Mouse (Mus musculus): ENCODE measurements at regions not wholly inside any gene's neighbourhood (a gene's known extent, or its start where the extent isn't known, plus 50 kb on each side); places are given as distances from the start of the nearest gene placed in this dataset.

- 41% methylated on average over 5 of the region's 5 CpGs for WGBS
- peak overlapping the region; percentile 50 for H3K4me2 ChIP-seq (replicated peaks)
- ATAC-seq (ENCODE audit: insufficient number of reproducible peaks, insufficient read depth, low FRiP score, low TSS enrichment) = no peak
- H3K9ac ChIP-seq = no peak overlapping the region
- H3K27ac ChIP-seq = no peak overlapping the region
- H3K4me3 ChIP-seq = no peak overlapping the region
- peaks cover 43% of the 10 kb centered on the region for H3K27me3 ChIP-seq
- no peaks in the 10 kb centered on the region for H3K9me3 ChIP-seq
- H3K36me3 ChIP-seq = no peaks in the 10 kb centered on the region
- peaks cover 21% of the 10 kb centered on the region for H3K4me1 ChIP-seq
Measured at GRCm38 (mm10) chr6:100437980-100438379, 150.7 kb upstream of the Rybp start.

GRCm38 (mm10) chr6:100436507-100436906 is 149.2 kb upstream of the Rybp start:
- Histone ChIP-seq H3K4me3 (no peak overlapping the region), H3K9ac (no peak overlapping the region), H3K27ac (no peak overlapping the region), H3K4me2 (replicated peaks) (no peak overlapping the region), H3K27me3 (peaks cover 54% of the 10 kb centered on the region), H3K36me3 (no peaks in the 10 kb centered on the region), H3K9me3 (no peaks in the 10 kb centered on the region), H3K4me1 (peaks cover 33% of the 10 kb centered on the region)
- 60% methylated on average over 2 of the region's 2 CpGs for WGBS
- no peak for ATAC-seq (ENCODE audit: insufficient number of reproducible peaks, insufficient read depth, low FRiP score, low TSS enrichment)

DNA sequence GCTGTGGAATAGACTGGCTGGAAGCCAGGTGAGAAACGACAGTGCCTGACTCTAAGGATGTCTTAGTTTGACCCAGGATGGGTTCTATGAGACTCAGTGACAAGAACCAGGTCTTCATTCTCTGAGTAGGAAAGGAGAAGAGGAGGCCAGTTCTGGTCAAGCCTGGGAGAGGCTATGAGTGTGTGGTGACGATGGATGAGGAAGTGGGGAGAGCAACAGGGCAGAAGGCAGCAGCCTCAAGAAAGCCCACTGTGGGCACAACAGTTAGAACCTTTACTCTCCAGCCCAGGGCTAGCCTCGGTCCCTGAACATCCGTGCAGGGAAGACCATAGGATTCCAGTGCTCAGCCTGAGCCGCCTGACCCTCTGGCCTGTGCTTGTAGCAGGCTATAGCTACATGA is 147.9 kb upstream of the Rybp start:
- no peak overlapping the region for H3K9ac ChIP-seq
- H3K4me3 ChIP-seq = no peak overlapping the region
- peaks cover 51% of the 10 kb centered on the region for H3K27me3 ChIP-seq
- no peak overlapping the region for H3K4me2 ChIP-seq (replicated peaks)
- H3K4me1 ChIP-seq = peaks cover 33% of the 10 kb centered on the region
- no peaks in the 10 kb centered on the region for H3K9me3 ChIP-seq
- no peak for ATAC-seq (ENCODE audit: insufficient number of reproducible peaks, insufficient read depth, low FRiP score, low TSS enrichment)
- H3K27ac ChIP-seq = no peak overlapping the region
- no peaks in the 10 kb centered on the region for H3K36me3 ChIP-seq
- 60% methylated on average over 5 of the region's 5 CpGs for WGBS

DNA sequence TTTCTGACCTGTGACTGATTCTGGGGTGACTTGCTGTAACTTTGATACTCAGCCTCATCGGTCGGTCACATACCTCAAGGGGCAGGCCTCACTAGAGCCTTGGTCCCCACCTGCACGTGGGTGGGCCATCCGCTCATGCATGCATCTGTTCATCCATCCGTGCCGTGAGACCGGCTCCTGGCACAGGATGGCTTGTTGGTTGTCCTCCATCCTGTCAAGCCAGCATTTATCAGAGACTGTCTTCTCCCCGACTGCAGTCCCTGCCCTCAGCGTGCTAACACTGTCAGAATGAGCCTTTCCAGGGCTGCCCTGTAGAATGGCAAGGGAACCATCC is 146.2 kb upstream of the Rybp start:
- no peak overlapping the region for H3K4me2 ChIP-seq (replicated peaks)
- H3K4me1 ChIP-seq = peaks cover 25% of the 10 kb centered on the region
- H3K9ac ChIP-seq = no peak overlapping the region
- 43% methylated on average over 9 of the region's 9 CpGs for WGBS
- H3K36me3 ChIP-seq = no peaks in the 10 kb centered on the region
- H3K4me3 ChIP-seq = no peak overlapping the region
- H3K9me3 ChIP-seq = no peaks in the 10 kb centered on the region
- no peak for ATAC-seq (ENCODE audit: insufficient number of reproducible peaks, insufficient read depth, low FRiP score, low TSS enrichment)
- no peak overlapping the region for H3K27ac ChIP-seq
- peaks cover 45% of the 10 kb centered on the region for H3K27me3 ChIP-seq

DNA sequence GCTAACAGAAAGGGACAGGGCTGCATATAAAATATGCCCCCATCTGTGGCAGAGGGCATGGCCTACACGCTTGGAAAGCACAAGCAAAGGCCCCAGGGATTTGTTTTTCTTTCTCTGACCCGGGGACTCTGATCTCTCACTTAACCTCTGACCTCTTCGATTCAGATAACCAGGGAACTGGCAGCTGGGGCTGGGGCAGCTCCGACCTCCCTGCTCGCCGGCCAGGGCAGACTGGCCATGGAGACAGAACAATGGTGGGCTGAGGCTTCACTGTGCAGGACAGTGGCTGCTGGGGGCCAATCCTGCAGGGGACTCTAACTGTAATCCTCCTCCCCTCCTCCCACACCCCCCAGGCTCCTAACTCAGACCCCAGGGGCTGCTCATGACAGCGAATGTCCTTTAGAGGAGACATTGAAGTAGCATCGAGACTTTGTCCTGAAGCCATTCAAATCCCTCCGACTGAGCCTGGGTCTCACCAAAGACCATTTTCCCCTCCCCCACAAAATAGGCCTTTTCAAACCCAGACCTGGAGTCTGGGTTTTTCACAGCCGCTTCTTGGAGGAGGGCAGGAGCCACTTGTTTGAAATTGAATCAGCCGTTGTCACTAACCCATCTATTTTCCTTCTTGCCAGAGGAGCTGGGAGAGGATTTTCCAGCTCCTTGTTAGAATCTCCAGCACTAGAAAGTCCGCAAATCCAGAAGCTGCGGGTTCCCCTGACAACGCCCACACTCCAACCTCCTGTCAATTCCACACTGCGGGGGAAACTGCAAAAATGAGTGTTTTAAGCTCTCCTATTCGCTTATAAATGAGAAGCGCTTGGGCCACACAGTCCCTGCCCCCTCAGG is 145.6 kb upstream of the Rybp start:
- Histone ChIP-seq H3K36me3 (no peaks in the 10 kb centered on the region), H3K9ac (no peak overlapping the region), H3K9me3 (no peaks in the 10 kb centered on the region), H3K4me3 (no peak overlapping the region), H3K27me3 (peaks cover 45% of the 10 kb centered on the region), H3K27ac (no peak overlapping the region), H3K4me2 (replicated peaks) (no peak overlapping the region), H3K4me1 (peaks cover 19% of the 10 kb centered on the region)
- peak; percentile 78 for ATAC-seq (ENCODE audit: insufficient number of reproducible peaks, insufficient read depth, low FRiP score, low TSS enrichment)
- WGBS = 12% methylated on average over 17 of the region's 17 CpGs

GRCm38 (mm10) chr6:100430286-100430685 is 143.0 kb upstream of the Rybp start:
- Histone ChIP-seq H3K9me3 (no peaks in the 10 kb centered on the region), H3K36me3 (no peaks in the 10 kb centered on the region), H3K4me2 (replicated peaks) (no peak overlapping the region), H3K27ac (no peak overlapping the region), H3K9ac (no peak overlapping the region), H3K4me3 (no peak overlapping the region), H3K27me3 (peaks cover 31% of the 10 kb centered on the region; the same call in 1 of the 2 replicates), H3K4me1 (peaks cover 18% of the 10 kb centered on the region)
- no peak for ATAC-seq (ENCODE audit: insufficient number of reproducible peaks, insufficient read depth, low FRiP score, low TSS enrichment)
- WGBS = 84% methylated on average over 4 of the region's 4 CpGs

GRCm38 (mm10) chr6:100429511-100429910 is 142.2 kb upstream of the Rybp start:
- Histone ChIP-seq H3K36me3 (no peaks in the 10 kb centered on the region), H3K9ac (no peak overlapping the region), H3K4me1 (peaks cover 18% of the 10 kb centered on the region), H3K9me3 (no peaks in the 10 kb centered on the region), H3K27me3 (peaks cover 24% of the 10 kb centered on the region; the same call in 1 of the 2 replicates), H3K27ac (no peak overlapping the region), H3K4me2 (replicated peaks) (no peak overlapping the region), H3K4me3 (no peak overlapping the region)
- 82% methylated on average over 6 of the region's 6 CpGs for WGBS
- ATAC-seq (ENCODE audit: insufficient number of reproducible peaks, insufficient read depth, low FRiP score, low TSS enrichment) = no peak

- no peak overlapping the region for H3K4me2 ChIP-seq (replicated peaks)
- no peak overlapping the region for H3K27ac ChIP-seq
- no peak for ATAC-seq (ENCODE audit: insufficient number of reproducible peaks, insufficient read depth, low FRiP score, low TSS enrichment)
- H3K9me3 ChIP-seq = no peaks in the 10 kb centered on the region
- WGBS = 66% methylated on average over 6 of the region's 6 CpGs
- peaks cover 18% of the 10 kb centered on the region for H3K4me1 ChIP-seq
- H3K9ac ChIP-seq = no peak overlapping the region
- no peak overlapping the region for H3K4me3 ChIP-seq
- H3K36me3 ChIP-seq = no peaks in the 10 kb centered on the region
- H3K27me3 ChIP-seq = peaks cover 22% of the 10 kb centered on the region; the same call in 1 of the 2 replicates
Measured at GRCm38 (mm10) chr6:100428759-100429158, 141.5 kb upstream of the Rybp start.

DNA sequence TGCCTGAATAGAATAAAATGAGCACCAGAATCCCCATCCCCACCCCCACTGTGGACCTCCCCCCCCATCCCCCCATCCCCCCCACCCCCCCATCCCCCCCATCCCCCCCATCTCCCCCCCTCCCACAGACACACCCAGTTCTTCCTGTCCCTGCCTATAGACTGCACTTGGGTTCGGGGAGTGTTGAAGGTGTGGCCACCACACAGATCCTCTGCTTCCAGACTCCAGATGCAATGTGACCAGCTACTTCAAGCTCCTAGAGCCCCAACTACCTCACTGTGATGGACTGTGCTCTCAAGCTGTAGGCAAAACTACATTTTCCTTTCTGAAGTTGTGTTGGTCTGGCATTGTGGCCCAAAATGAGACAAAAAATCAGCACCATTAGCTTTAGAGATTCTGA is 138.3 kb upstream of the Rybp start:
- ATAC-seq (ENCODE audit: insufficient number of reproducible peaks, insufficient read depth, low FRiP score, low TSS enrichment) = no peak
- H3K9me3 ChIP-seq = no peaks in the 10 kb centered on the region
- H3K4me3 ChIP-seq = no peak overlapping the region
- H3K36me3 ChIP-seq = no peaks in the 10 kb centered on the region
- peaks cover 7% of the 10 kb centered on the region; the same call in 1 of the 2 replicates for H3K27me3 ChIP-seq
- 29% methylated on average over 1 of the region's 1 CpGs for WGBS
- H3K9ac ChIP-seq = no peak overlapping the region
- H3K4me2 ChIP-seq (replicated peaks) = no peak overlapping the region
- peaks cover 20% of the 10 kb centered on the region for H3K4me1 ChIP-seq
- H3K27ac ChIP-seq = no peak overlapping the region

- no peaks in the 10 kb centered on the region for H3K36me3 ChIP-seq
- no peak for ATAC-seq (ENCODE audit: insufficient number of reproducible peaks, insufficient read depth, low FRiP score, low TSS enrichment)
- no peak overlapping the region for H3K4me2 ChIP-seq (replicated peaks)
- H3K4me1 ChIP-seq = peaks cover 21% of the 10 kb centered on the region
- no peak overlapping the region for H3K4me3 ChIP-seq
- H3K27ac ChIP-seq = no peak overlapping the region
- 41% methylated on average over 12 of the region's 12 CpGs for WGBS
- peaks cover 5% of the 10 kb centered on the region; the same call in 1 of the 2 replicates for H3K27me3 ChIP-seq
- no peaks in the 10 kb centered on the region for H3K9me3 ChIP-seq
- no peak overlapping the region for H3K9ac ChIP-seq
Measured at GRCm38 (mm10) chr6:100424788-100425403, 137.6 kb upstream of the Rybp start.

DNA sequence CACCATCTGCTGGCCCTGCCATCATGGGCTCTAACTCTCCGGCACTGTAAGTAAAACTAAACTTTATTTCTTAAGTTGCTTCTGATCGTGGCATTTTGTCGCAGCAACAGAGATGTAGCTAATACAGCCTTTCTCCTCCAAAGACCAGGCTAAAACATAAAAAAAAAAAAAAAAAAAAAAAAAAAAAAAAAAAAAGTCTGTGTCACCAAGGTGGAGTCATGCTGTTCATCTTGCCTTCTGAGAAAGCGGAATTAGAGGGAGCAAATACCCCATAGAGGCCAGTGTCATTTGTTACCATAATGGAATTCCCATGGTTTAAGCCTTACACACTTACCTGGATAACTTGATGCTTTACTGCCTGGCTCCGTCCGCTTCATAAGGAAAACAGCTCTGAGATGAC is 136.9 kb upstream of the Rybp start:
- 88% methylated on average over 6 of the region's 6 CpGs for whole genome bisulfite sequencing
- H3K9ac ChIP-seq = no peak overlapping the region
- H3K27ac ChIP-seq = no peak overlapping the region
- H3K36me3 ChIP-seq = no peaks in the 10 kb centered on the region
- H3K4me2 ChIP-seq (replicated peaks) = no peak overlapping the region
- peaks cover 2% of the 10 kb centered on the region; the same call in 1 of the 2 replicates for H3K27me3 ChIP-seq
- peaks cover 21% of the 10 kb centered on the region for H3K4me1 ChIP-seq
- ATAC-seq (ENCODE audit: insufficient number of reproducible peaks, insufficient read depth, low FRiP score, low TSS enrichment) = no peak
- H3K9me3 ChIP-seq = no peaks in the 10 kb centered on the region
- no peak overlapping the region for H3K4me3 ChIP-seq

DNA sequence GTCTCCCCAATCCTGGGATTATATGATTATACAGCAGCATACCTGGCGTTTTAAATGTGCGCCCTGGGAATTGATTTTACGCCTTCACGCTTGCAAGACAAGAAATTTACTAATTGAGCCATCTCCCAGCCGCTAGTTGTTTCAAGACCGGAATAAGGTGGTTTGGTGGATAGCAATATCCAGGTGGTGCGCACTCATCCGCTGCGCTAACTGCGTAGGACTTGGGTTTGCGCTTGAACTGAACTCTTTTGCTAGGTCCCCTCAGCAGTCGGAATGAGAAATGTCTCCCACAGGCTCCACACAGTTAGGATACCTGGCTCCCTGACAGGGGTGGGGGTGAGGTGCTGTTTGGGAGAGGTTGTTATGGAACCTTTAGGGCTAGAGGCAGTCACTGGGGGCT is 136.4 kb upstream of the Rybp start:
- H3K9me3 ChIP-seq = no peaks in the 10 kb centered on the region
- H3K4me2 ChIP-seq (replicated peaks) = no peak overlapping the region
- H3K27ac ChIP-seq = no peak overlapping the region
- peaks cover 2% of the 10 kb centered on the region; the same call in 1 of the 2 replicates for H3K27me3 ChIP-seq
- WGBS = 94% methylated on average over 12 of the region's 12 CpGs
- no peak overlapping the region for H3K9ac ChIP-seq
- no peak for ATAC-seq (ENCODE audit: insufficient number of reproducible peaks, insufficient read depth, low FRiP score, low TSS enrichment)
- no peak overlapping the region for H3K4me3 ChIP-seq
- peaks cover 21% of the 10 kb centered on the region for H3K4me1 ChIP-seq
- no peaks in the 10 kb centered on the region for H3K36me3 ChIP-seq
